Mouse (Mus musculus): ENCODE measurements around the gene Id2. TPM values are rescaled to one million over a fixed set of nuclear protein-coding genes. Genes with fewer than 3 reads are reported as not detected.

Id2 gene
- polyA plus RNA-seq, 1 experiment from 2014 or later = 447 TPM

DNA sequence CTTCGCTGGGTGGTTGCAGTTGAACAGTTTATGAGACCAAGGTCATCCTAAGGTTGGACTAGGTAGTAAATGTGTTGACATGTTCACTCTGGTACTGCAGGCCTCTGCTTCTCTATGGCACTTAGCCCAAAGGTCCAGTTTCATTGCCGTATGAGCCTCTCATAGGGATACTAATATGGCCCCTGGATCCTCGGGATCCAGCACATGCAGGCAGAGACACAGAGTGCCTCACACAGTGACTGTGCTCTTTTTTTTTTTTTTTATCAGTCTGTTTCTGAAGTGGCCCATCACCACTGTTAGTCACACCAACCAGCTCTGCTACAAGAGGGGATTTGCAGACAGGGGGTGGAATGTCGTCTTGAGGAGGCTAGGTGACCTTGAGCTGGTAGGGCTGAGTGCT lies 23.6 kb downstream of the Id2 start:
- ATAC-seq (ENCODE audit: borderline replicate concordance, extremely low read depth, low FRiP score, low TSS enrichment) = no peak

DNA sequence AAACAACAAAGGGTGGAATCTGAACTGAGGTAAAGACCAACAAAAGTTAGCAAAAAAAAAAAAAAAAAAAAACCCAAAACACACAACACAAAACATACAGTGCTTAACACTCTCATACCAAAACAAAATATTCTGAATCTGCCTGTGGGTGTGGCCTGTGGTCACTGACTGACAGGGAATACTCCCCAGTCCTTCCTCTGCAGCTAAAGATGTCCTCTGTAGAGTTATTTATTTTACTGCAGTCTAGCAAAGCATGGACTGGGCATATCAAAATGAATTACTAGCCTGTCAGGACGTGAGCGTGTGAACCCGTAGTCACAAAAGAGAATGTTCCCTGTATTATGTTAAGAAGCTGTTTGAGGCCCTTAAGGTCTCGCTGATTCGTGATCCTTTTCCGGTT lies 34.7 kb downstream of the Id2 start:
- Histone ChIP-seq H3K27ac (no peak overlapping the region), H3K4me2 (no peak overlapping the region), H3K4me1 (no peaks in the 10 kb centered on the region), H3K36me3 (peaks cover 12% of the 10 kb centered on the region), H3K9me3 (no peaks in the 10 kb centered on the region), H3K9ac (no peak overlapping the region), H3K27me3 (no peaks in the 10 kb centered on the region), H3K4me3 (no peak overlapping the region)
- ATAC-seq (ENCODE audit: borderline replicate concordance, extremely low read depth, low FRiP score, low TSS enrichment) = no peak
- 60% methylated on average over 6 of the region's 6 CpGs for WGBS

More for the DNA sequence above, 23.6 kb downstream of the Id2 start:
- Histone ChIP-seq H3K27me3 (no peaks in the 10 kb centered on the region), H3K9me3 (no peaks in the 10 kb centered on the region), H3K4me2 (no peak overlapping the region), H3K4me3 (no peak overlapping the region), H3K4me1 (no peaks in the 10 kb centered on the region), H3K27ac (no peak overlapping the region), H3K36me3 (no peaks in the 10 kb centered on the region), H3K9ac (no peak overlapping the region)
- WGBS = 81% methylated on average over 4 of the region's 4 CpGs

DNA sequence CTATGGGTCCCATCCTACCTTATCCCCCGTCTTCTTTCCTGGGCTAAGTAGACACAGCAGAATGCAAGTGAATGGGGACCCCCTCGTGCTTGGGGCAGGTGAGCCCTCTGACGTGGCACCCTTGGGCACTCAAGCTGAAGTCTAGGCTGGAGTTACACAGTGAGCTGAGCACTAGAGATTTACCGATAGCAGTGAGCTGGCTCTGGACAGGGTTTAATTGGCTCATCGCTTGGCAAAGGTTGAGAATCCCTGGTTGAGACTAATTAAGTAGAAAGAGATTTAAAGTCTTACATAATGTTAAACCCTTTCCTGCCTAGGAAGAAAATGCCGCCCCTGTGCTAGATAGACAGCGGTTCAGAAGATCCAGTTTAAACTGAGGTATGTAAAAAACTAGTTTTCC lies 36.0 kb downstream of the Id2 start:
- peaks cover 21% of the 10 kb centered on the region for H3K36me3 ChIP-seq
- H3K9me3 ChIP-seq = no peaks in the 10 kb centered on the region
- no peak overlapping the region for H3K9ac ChIP-seq
- H3K27me3 ChIP-seq = no peaks in the 10 kb centered on the region
- ATAC-seq (ENCODE audit: borderline replicate concordance, extremely low read depth, low FRiP score, low TSS enrichment) = no peak
- H3K27ac ChIP-seq = no peak overlapping the region
- no peak overlapping the region for H3K4me3 ChIP-seq
- H3K4me1 ChIP-seq = no peaks in the 10 kb centered on the region
- 90% methylated on average over 7 of the region's 7 CpGs for WGBS
- H3K4me2 ChIP-seq = no peak overlapping the region

DNA sequence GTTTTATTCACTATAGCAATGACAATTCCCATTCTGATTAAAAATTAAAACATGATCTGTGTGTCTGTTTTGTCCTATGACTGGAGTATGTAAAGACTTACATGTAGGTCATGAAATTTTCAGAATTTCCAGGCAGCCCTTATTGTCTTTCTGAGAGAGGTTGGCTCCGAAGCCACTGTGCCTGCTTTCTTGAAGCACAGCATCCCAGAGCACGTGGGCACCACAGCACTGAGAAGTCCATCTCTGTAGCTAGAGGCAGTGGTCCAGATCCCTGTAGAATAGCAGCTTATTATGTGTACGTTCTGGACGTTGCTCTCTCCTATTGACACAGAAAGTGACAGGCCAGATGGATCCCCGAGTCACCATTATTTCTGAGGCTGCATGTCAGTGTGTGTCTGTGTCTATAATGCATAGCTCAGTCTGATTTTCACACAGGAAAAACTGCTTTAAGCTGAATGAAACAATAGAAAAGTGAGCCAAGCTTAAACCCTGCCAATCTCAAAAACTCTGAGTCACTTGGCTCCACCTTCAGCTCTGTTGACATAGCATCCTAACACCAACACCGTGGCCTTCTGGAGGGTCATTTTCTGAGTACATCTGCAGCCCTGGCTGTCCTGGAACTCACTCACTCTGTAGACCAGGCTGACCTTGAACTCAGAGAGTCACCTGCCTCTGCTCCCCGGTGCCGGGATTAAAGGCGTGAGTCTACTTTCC lies 37.3 kb downstream of the Id2 start:
- H3K4me3 ChIP-seq = no peak overlapping the region
- H3K9ac ChIP-seq = no peak overlapping the region
- H3K36me3 ChIP-seq = peaks cover 28% of the 10 kb centered on the region
- 77% methylated on average over 9 of the region's 9 CpGs for WGBS
- ATAC-seq (ENCODE audit: borderline replicate concordance, extremely low read depth, low FRiP score, low TSS enrichment) = no peak
- no peak overlapping the region for H3K4me2 ChIP-seq
- H3K4me1 ChIP-seq = no peaks in the 10 kb centered on the region
- no peak overlapping the region for H3K27ac ChIP-seq
- no peaks in the 10 kb centered on the region for H3K9me3 ChIP-seq
- no peaks in the 10 kb centered on the region for H3K27me3 ChIP-seq

DNA sequence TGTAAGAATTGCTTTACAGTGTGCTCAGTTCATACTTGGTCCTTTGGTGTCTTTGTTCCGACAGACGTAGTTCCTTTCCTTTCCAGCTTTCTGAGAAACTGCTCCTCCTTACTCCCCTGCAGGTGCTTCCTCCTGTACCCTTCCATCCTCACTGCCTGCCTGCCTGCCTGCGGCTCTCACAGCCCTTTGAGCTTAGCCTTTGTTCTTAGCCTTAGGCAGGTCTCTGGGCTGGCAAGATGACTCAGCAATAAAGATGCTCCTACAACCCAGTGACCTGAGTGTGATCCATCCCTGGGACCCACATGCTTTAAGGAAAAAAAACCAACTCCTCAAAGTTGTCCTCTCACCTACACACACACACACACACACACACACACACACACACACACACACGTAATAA lies 42.0 kb downstream of the Id2 start:
- H3K4me1 ChIP-seq = no peaks in the 10 kb centered on the region
- no peak for ATAC-seq (ENCODE audit: borderline replicate concordance, extremely low read depth, low FRiP score, low TSS enrichment)
- no peak overlapping the region for H3K4me3 ChIP-seq
- WGBS = 64% methylated on average over 4 of the region's 4 CpGs
- H3K4me2 ChIP-seq = no peak overlapping the region
- no peaks in the 10 kb centered on the region for H3K27me3 ChIP-seq
- H3K9me3 ChIP-seq = no peaks in the 10 kb centered on the region
- peaks cover 55% of the 10 kb centered on the region for H3K36me3 ChIP-seq
- H3K9ac ChIP-seq = no peak overlapping the region
- no peak overlapping the region for H3K27ac ChIP-seq

DNA sequence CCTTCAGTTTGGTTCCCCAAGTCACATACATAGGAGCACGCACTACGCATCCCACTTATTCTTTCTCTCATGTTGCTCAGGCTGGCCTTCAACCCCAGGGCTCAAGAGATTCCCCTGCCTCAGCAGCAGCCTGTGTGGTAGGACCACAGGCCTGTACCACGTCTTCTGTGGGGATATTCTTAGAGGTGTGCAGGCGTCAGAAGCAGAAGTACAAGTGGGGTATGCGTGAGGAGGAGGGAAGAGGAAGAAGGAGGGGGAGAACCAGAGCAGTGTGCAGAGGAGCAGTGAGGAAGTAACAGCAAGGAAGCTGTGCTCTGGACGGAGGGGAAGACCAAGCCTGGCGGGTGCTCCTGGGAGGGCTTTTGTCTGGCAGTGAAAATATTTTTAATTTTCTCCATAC lies 42.4 kb downstream of the Id2 start:
- Histone ChIP-seq H3K9ac (no peak overlapping the region), H3K4me1 (no peaks in the 10 kb centered on the region), H3K4me2 (no peak overlapping the region), H3K36me3 (peaks cover 55% of the 10 kb centered on the region), H3K27ac (no peak overlapping the region), H3K9me3 (no peaks in the 10 kb centered on the region), H3K27me3 (no peaks in the 10 kb centered on the region), H3K4me3 (no peak overlapping the region)
- 75% methylated on average over 7 of the region's 7 CpGs for WGBS
- no peak for ATAC-seq (ENCODE audit: borderline replicate concordance, extremely low read depth, low FRiP score, low TSS enrichment)

DNA sequence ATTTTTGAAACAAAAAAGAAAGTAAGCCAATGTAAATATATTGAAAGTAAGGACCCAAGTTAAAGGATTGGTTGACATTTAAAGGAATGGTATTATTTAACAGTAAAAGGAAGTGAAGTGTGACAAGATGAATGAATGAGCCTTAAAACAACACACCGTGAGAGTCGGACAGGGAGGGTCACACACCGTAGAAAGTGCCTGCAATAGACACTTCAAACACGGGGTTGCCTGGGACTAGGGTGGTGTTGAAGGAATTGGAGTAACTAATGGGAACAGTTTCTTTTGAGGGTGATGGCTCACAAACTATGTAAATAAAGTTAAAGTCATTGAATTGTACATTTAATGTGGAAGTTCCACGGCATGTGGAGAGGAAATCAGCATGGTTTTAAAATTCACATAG lies 47.7 kb downstream of the Id2 start:
- 10% methylated on average over 5 of the region's 5 CpGs for WGBS

DNA sequence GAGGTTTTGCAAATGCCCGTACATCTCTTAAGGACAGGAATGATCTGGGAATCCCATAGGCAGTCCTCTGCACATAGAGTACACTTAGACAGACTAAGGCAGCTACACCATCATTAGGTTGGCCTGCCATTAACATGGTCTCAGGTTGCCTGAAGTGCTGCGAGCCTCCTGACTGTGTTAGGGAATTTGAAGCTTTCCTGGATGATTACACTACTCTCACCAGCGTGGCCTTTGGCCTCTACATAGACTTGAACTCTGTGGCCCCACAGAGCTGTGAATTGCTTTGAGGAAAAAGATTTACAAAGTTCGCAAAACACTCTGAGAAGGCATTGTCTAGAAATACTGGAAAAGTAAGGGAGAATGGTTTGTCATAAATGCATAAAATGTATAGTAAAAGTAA lies 52.4 kb downstream of the Id2 start:
- Histone ChIP-seq H3K4me1 (no peaks in the 10 kb centered on the region), H3K27me3 (no peaks in the 10 kb centered on the region), H3K27ac (no peak overlapping the region), H3K9me3 (no peaks in the 10 kb centered on the region), H3K4me2 (no peak overlapping the region), H3K36me3 (peaks cover 9% of the 10 kb centered on the region; the same call in 1 of the 2 replicates), H3K9ac (no peak overlapping the region), H3K4me3 (no peak overlapping the region)
- ATAC-seq (ENCODE audit: borderline replicate concordance, extremely low read depth, low FRiP score, low TSS enrichment) = no peak
- 75% methylated on average over 4 of the region's 4 CpGs for WGBS

More for the DNA sequence above, 47.7 kb downstream of the Id2 start:
- Histone ChIP-seq H3K27me3 (no peaks in the 10 kb centered on the region), H3K9ac (no peak overlapping the region), H3K27ac (no peak overlapping the region), H3K36me3 (peaks cover 27% of the 10 kb centered on the region), H3K9me3 (no peaks in the 10 kb centered on the region), H3K4me3 (no peak overlapping the region), H3K4me1 (no peaks in the 10 kb centered on the region), H3K4me2 (no peak overlapping the region)
- ATAC-seq (ENCODE audit: borderline replicate concordance, extremely low read depth, low FRiP score, low TSS enrichment) = no peak

DNA sequence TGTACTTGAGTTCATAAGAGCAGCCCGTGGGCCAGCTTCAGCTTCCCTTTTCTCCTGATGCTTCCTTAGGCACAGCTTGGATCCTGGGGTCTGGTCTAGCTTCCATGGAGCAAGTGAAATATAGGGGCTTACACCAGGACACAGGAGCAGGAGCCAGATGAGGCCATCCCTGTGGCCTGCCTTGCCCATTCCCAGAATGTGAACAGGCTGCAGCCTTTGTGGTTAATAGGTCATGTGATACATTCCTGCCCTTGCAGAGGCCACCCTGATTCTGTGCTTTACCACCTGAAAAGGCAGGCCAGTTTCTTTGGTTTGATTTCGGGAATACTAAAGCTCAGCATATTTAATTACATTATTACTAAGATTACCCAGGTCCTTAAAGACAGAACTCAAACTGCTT lies 52.9 kb downstream of the Id2 start:
- no peaks in the 10 kb centered on the region for H3K4me1 ChIP-seq
- 85% methylated on average over 2 of the region's 2 CpGs for WGBS
- no peak overlapping the region for H3K4me3 ChIP-seq
- no peaks in the 10 kb centered on the region for H3K27me3 ChIP-seq
- H3K36me3 ChIP-seq = peaks cover 9% of the 10 kb centered on the region; the same call in 1 of the 2 replicates
- no peak overlapping the region for H3K27ac ChIP-seq
- H3K9ac ChIP-seq = no peak overlapping the region
- ATAC-seq (ENCODE audit: borderline replicate concordance, extremely low read depth, low FRiP score, low TSS enrichment) = no peak
- H3K4me2 ChIP-seq = no peak overlapping the region
- H3K9me3 ChIP-seq = no peaks in the 10 kb centered on the region

Other genes with a start within 250 kb of the Id2 start
- 17.7 and 20.6 TPM in 2 replicates for gene Kidins220, start 122.2 kb downstream of the Id2 start, polyA plus RNA-seq (2015; fragmentation: Nextera tagmentation; extraction: Ambion mirVana)